10 mouse cellular contexts compared by ENCODE assay signal in genomic region chr11:67428196-67428595, GRCm38 (mm10). TPM values are rescaled to one million over a fixed set of nuclear protein-coding genes. Genes with fewer than 3 reads are reported as not detected.
DNase-seq lines count a peak whose midpoint lies in the region; ATAC-seq and TF ChIP-seq lines count a peak whose summit lies in the region.
"Had no signal": no experiment of that assay in that cellular context is flagged by ENCODE, and none has a peak within 500 bp of the region (broad histone marks: within the 10 kb centered on the region; RNA-seq: fewer than 3 reads in every experiment).

No protein-coding gene starts in this region.

- no peak for TF ChIP-seq POLR2A in lung, adult 2 months (IDR thresholded peaks at IDR 0.05; ENCODE audit: borderline replicate concordance, extremely low read depth, low read depth, low read length)

- no peaks in the 10 kb centered on the region for H3K27me3 ChIP-seq in forebrain, embryonic 14.5 days (replicated peaks; ENCODE audit: control insufficient read depth, insufficient read depth, low read length)
- H3K27me3 ChIP-seq in forebrain, embryonic 16.5 days (replicated peaks; ENCODE audit: control insufficient read depth, insufficient read depth, low read length): no peaks in the 10 kb centered on the region
- no peaks in the 10 kb centered on the region for H3K27me3 ChIP-seq in intestine, embryonic 15.5 days (replicated peaks)
- H3K27me3 ChIP-seq in stomach, postnatal 0 days (ENCODE audit: control insufficient read depth, insufficient read depth, low read length): no peaks in the 10 kb centered on the region
- H3K27me3 ChIP-seq: neural tube, embryonic 13.5 days had no signal

- H3K4me1 ChIP-seq in forebrain, embryonic 14.5 days (ENCODE audit: control insufficient read depth, insufficient read depth, low read length): peaks cover 5% of the 10 kb centered on the region; the same call in 1 of the 2 replicates
- 0 out of 2 replicates have a peak, but pooled peaks cover 4% of the 10 kb centered on the region for H3K4me1 ChIP-seq in forebrain, embryonic 16.5 days (replicated peaks; ENCODE audit: control insufficient read depth, insufficient read depth, low read length)
- no peaks in the 10 kb centered on the region; the same call in 1 of the 2 replicates for H3K4me1 ChIP-seq in intestine, embryonic 15.5 days (replicated peaks)
- no peaks in the 10 kb centered on the region for H3K4me1 ChIP-seq in lung, adult 2 months (ENCODE audit: control insufficient read depth, insufficient read depth, low read length)
- H3K4me1 ChIP-seq in stomach, postnatal 0 days (replicated peaks; ENCODE audit: control insufficient read depth, insufficient read depth): no peaks in the 10 kb centered on the region

- no peak for ATAC-seq in forebrain, embryonic 14.5 days
- ATAC-seq in forebrain, embryonic 16.5 days: no peak
- ATAC-seq in intestine, embryonic 15.5 days: peak; percentile 59
- ATAC-seq in stomach, postnatal 0 days (ENCODE audit: low FRiP score, low TSS enrichment): peak; percentile 60

- peak; percentile 42 for TF ChIP-seq CTCF in lung, adult 2 months (IDR thresholded peaks at IDR 0.05; ENCODE audit: insufficient read depth, low read length)
- peak; percentile 70 for TF ChIP-seq CTCF in stomach, postnatal 0 days (IDR thresholded peaks at IDR 0.05; ENCODE audit: low read depth)

- H3K4me3 ChIP-seq in forebrain, embryonic 14.5 days (ENCODE audit: low read depth, low read length): no peak overlapping the region
- H3K4me3 ChIP-seq in forebrain, embryonic 16.5 days (replicated peaks; ENCODE audit: low read length): no peak overlapping the region
- no peak overlapping the region for H3K4me3 ChIP-seq in intestine, embryonic 15.5 days (replicated peaks)
- no peak overlapping the region for H3K4me3 ChIP-seq in lung, adult 2 months (replicated peaks; ENCODE audit: extremely low read depth, low read depth, low read length)
- H3K4me3 ChIP-seq in stomach, postnatal 0 days (ENCODE audit: low read depth, low read length): no peak overlapping the region
- H3K4me3 ChIP-seq: neural tube, embryonic 13.5 days had no signal

- no peak for TF ChIP-seq EP300 in stomach, postnatal 0 days (optimal IDR thresholded peaks at IDR 0.05)

- peak; percentile 27 for DNase-seq in forebrain, embryonic 14.5 days (ENCODE audit: low spot score)
- peak; percentile 29 for DNase-seq in right cerebral cortex, adult 18-20 months
- DNase-seq in right cerebral cortex, postnatal 25 days: no peak
- peak; percentile 64 to 65 for DNase-seq in cerebellum, postnatal 10 days
- DNase-seq in lung, adult 2 months: peak; percentile 11
- DNase-seq in stomach, postnatal 0 days (ENCODE audit: low spot score): peak; percentile 71

- WGBS in forebrain, embryonic 14.5 days: 32% methylated on average over 3 of the region's 3 CpGs
- WGBS in forebrain, embryonic 16.5 days: 20% methylated on average over 3 of the region's 3 CpGs
- 41% methylated on average over 3 of the region's 3 CpGs for WGBS in intestine, embryonic 15.5 days
- 25% methylated on average over 3 of the region's 3 CpGs for WGBS in lung, adult 2 months
- WGBS in stomach, postnatal 0 days: 42% methylated on average over 3 of the region's 3 CpGs

- no peak overlapping the region for H3K27ac ChIP-seq in forebrain, embryonic 14.5 days (ENCODE audit: low read depth, low read length)
- no peak overlapping the region for H3K27ac ChIP-seq in forebrain, embryonic 16.5 days (ENCODE audit: low read length)
- H3K27ac ChIP-seq in intestine, embryonic 15.5 days: no peak overlapping the region
- H3K27ac ChIP-seq in stomach, postnatal 0 days (replicated peaks): no peak overlapping the region
- H3K27ac ChIP-seq: neural tube, embryonic 13.5 days had no signal

- no peaks in the 10 kb centered on the region for H3K9me3 ChIP-seq in forebrain, embryonic 14.5 days (replicated peaks; ENCODE audit: control insufficient read depth, low read length)
- no peaks in the 10 kb centered on the region for H3K9me3 ChIP-seq in forebrain, embryonic 16.5 days (ENCODE audit: control insufficient read depth, low read length)
- no peaks in the 10 kb centered on the region for H3K9me3 ChIP-seq in intestine, embryonic 15.5 days
- no peaks in the 10 kb centered on the region for H3K9me3 ChIP-seq in stomach, postnatal 0 days (ENCODE audit: control insufficient read depth, low read length)
- H3K9me3 ChIP-seq: neural tube, embryonic 13.5 days had no signal

- no peaks in the 10 kb centered on the region for H3K36me3 ChIP-seq in forebrain, embryonic 14.5 days (ENCODE audit: control insufficient read depth, insufficient read depth, low read length)
- no peaks in the 10 kb centered on the region for H3K36me3 ChIP-seq in forebrain, embryonic 16.5 days (ENCODE audit: control insufficient read depth, insufficient read depth)
- no peaks in the 10 kb centered on the region for H3K36me3 ChIP-seq in intestine, embryonic 15.5 days
- H3K36me3 ChIP-seq in stomach, postnatal 0 days (ENCODE audit: control insufficient read depth, insufficient read depth, low read length): no peaks in the 10 kb centered on the region
- H3K36me3 ChIP-seq: G1E; neural tube, embryonic 13.5 days had no signal

- H3K4me2 ChIP-seq in forebrain, embryonic 14.5 days (ENCODE audit: low read length): no peak overlapping the region
- no peak overlapping the region for H3K4me2 ChIP-seq in forebrain, embryonic 16.5 days (ENCODE audit: low read length)
- no peak overlapping the region for H3K4me2 ChIP-seq in intestine, embryonic 15.5 days (replicated peaks)
- no peak overlapping the region for H3K4me2 ChIP-seq in stomach, postnatal 0 days (replicated peaks; ENCODE audit: low read depth)
- H3K4me2 ChIP-seq: neural tube, embryonic 13.5 days had no signal

- H3K9ac ChIP-seq in forebrain, embryonic 14.5 days (ENCODE audit: low read length): no peak overlapping the region
- H3K9ac ChIP-seq in forebrain, embryonic 16.5 days (replicated peaks; ENCODE audit: low read depth, low read length): no peak overlapping the region
- no peak overlapping the region for H3K9ac ChIP-seq in intestine, embryonic 15.5 days
- no peak overlapping the region for H3K9ac ChIP-seq in stomach, postnatal 0 days (ENCODE audit: low read length)
- H3K9ac ChIP-seq: neural tube, embryonic 13.5 days had no signal

RNA-seq across cellular contexts. Expression of gene Gas7, which starts 27.0 kb away (rescaled TPM):
- polyA plus RNA-seq in forebrain, embryonic 14.5 days (2014; fragmentation: Nextera tagmentation; extraction: Ambion mirVana): 39.5 and 49.3 TPM in 2 replicates
- polyA plus RNA-seq in forebrain, embryonic 16.5 days (2015; fragmentation: Nextera tagmentation; extraction: Ambion mirVana): 75.1 TPM in 2 replicates
- polyA plus RNA-seq in intestine, embryonic 15.5 days (2015; fragmentation: Nextera tagmentation; extraction: Ambion mirVana): 10.1 and 10.4 TPM in 2 replicates
- 11.9 and 14.3 TPM in 2 replicates for polyA plus RNA-seq in lung, adult 2 months (2012; rRNA removed)
- polyA plus RNA-seq in stomach, postnatal 0 days (2015; fragmentation: Nextera tagmentation; extraction: Ambion mirVana): 18.3 and 19.1 TPM in 2 replicates
- polyA plus RNA-seq: G1E had no signal

Comparison
In these comparisons a context has a peak if more than half of its experiments do, and no peak if none do; other contexts are left out.
1. ATAC-seq: peak in intestine, embryonic 15.5 days (single experiment) and stomach, postnatal 0 days (single experiment); none in forebrain, embryonic 14.5 days (single experiment) and forebrain, embryonic 16.5 days (single experiment).